Mouse (Mus musculus): ENCODE measurements around the gene Cdc7. TPM values are rescaled to one million over a fixed set of nuclear protein-coding genes. Genes with fewer than 3 reads are reported as not detected.
A peak's percentile ranks its signal among the peaks of the same experiment; 100 is the strongest.

The Cdc7 gene
- polyA plus RNA-seq, 1 experiment from 2014 or later, result 46.9 TPM

GRCm38 (mm10) chr5:107001396-107002090 is 37.4 kb downstream of the Cdc7 start:
- Histone ChIP-seq H3K27me3 (ENCODE audit: control insufficient read depth, insufficient read depth, low read length) (no peaks in the 10 kb centered on the region), H3K9me3 (ENCODE audit: control insufficient read depth, low read length) (no peaks in the 10 kb centered on the region), H3K9ac (replicated peaks; ENCODE audit: low read length) (no peak overlapping the region), H3K27ac (replicated peaks; ENCODE audit: low read depth, low read length) (no peak overlapping the region), H3K4me1 (ENCODE audit: control insufficient read depth, insufficient read depth, low read length) (no peaks in the 10 kb centered on the region), H3K36me3 (ENCODE audit: control insufficient read depth, insufficient read depth, low read length) (no peaks in the 10 kb centered on the region), H3K4me3 (replicated peaks; ENCODE audit: low read depth, low read length) (no peak overlapping the region), H3K4me2 (ENCODE audit: low read length) (no peak overlapping the region)
- DNase-seq, result peak; percentile 58
- 39% methylated on average over 11 of the region's 11 CpGs for WGBS
- ATAC-seq (ENCODE audit: low FRiP score, low TSS enrichment), result no peak

- no peaks in the 10 kb centered on the region for H3K36me3 ChIP-seq (ENCODE audit: control insufficient read depth, insufficient read depth, low read length)
- no peak overlapping the region for H3K4me2 ChIP-seq (ENCODE audit: low read length)
- H3K9ac ChIP-seq (replicated peaks; ENCODE audit: low read length), result no peak overlapping the region
- no peaks in the 10 kb centered on the region for H3K27me3 ChIP-seq (ENCODE audit: control insufficient read depth, insufficient read depth, low read length)
- ATAC-seq (ENCODE audit: low FRiP score, low TSS enrichment), result no peak
- 25% methylated on average over 5 of the region's 5 CpGs for WGBS
- no peak overlapping the region for H3K4me3 ChIP-seq (replicated peaks; ENCODE audit: low read depth, low read length)
- H3K27ac ChIP-seq (replicated peaks; ENCODE audit: low read depth, low read length), result no peak overlapping the region
- H3K4me1 ChIP-seq (ENCODE audit: control insufficient read depth, insufficient read depth, low read length), result no peaks in the 10 kb centered on the region
- H3K9me3 ChIP-seq (ENCODE audit: control insufficient read depth, low read length), result no peaks in the 10 kb centered on the region
- no peak for DNase-seq
These were observed 37.9 kb downstream of the Cdc7 start for GRCm38 (mm10) chr5:107002091-107002416.

GRCm38 (mm10) chr5:107009721-107010120 is 45.6 kb downstream of the Cdc7 start:
- ATAC-seq (ENCODE audit: low FRiP score, low TSS enrichment) (no peak), DNase-seq (no peak)
- H3K4me3 ChIP-seq (replicated peaks; ENCODE audit: low read depth, low read length), result no peak overlapping the region
- no peak overlapping the region for H3K4me2 ChIP-seq (ENCODE audit: low read length)
- H3K27me3 ChIP-seq (ENCODE audit: control insufficient read depth, insufficient read depth, low read length), result no peaks in the 10 kb centered on the region
- H3K4me1 ChIP-seq (ENCODE audit: control insufficient read depth, insufficient read depth, low read length), result no peaks in the 10 kb centered on the region
- H3K36me3 ChIP-seq (ENCODE audit: control insufficient read depth, insufficient read depth, low read length), result no peaks in the 10 kb centered on the region
- WGBS, result 92% methylated on average over 3 of the region's 3 CpGs
- no peak overlapping the region for H3K9ac ChIP-seq (replicated peaks; ENCODE audit: low read length)
- no peaks in the 10 kb centered on the region for H3K9me3 ChIP-seq (ENCODE audit: control insufficient read depth, low read length)
- H3K27ac ChIP-seq (replicated peaks; ENCODE audit: low read depth, low read length), result no peak overlapping the region

- 76% methylated on average over 3 of the region's 3 CpGs for WGBS
- Histone ChIP-seq H3K4me1 (ENCODE audit: control insufficient read depth, insufficient read depth, low read length) (no peaks in the 10 kb centered on the region), H3K9ac (replicated peaks; ENCODE audit: low read length) (no peak overlapping the region), H3K4me2 (ENCODE audit: low read length) (no peak overlapping the region), H3K27ac (replicated peaks; ENCODE audit: low read depth, low read length) (no peak overlapping the region), H3K4me3 (replicated peaks; ENCODE audit: low read depth, low read length) (no peak overlapping the region), H3K27me3 (ENCODE audit: control insufficient read depth, insufficient read depth, low read length) (no peaks in the 10 kb centered on the region), H3K36me3 (ENCODE audit: control insufficient read depth, insufficient read depth, low read length) (no peaks in the 10 kb centered on the region), H3K9me3 (ENCODE audit: control insufficient read depth, low read length) (no peaks in the 10 kb centered on the region)
- no peak for DNase-seq
- ATAC-seq (ENCODE audit: low FRiP score, low TSS enrichment), result no peak
These were observed 46.2 kb downstream of the Cdc7 start for GRCm38 (mm10) chr5:107010300-107010699.

- Histone ChIP-seq H3K27me3 (ENCODE audit: control insufficient read depth, insufficient read depth, low read length) (no peaks in the 10 kb centered on the region), H3K4me1 (ENCODE audit: control insufficient read depth, insufficient read depth, low read length) (no peaks in the 10 kb centered on the region), H3K4me2 (ENCODE audit: low read length) (no peak overlapping the region), H3K9me3 (ENCODE audit: control insufficient read depth, low read length) (no peaks in the 10 kb centered on the region), H3K36me3 (ENCODE audit: control insufficient read depth, insufficient read depth, low read length) (no peaks in the 10 kb centered on the region), H3K4me3 (replicated peaks; ENCODE audit: low read depth, low read length) (no peak overlapping the region), H3K9ac (replicated peaks; ENCODE audit: low read length) (no peak overlapping the region), H3K27ac (replicated peaks; ENCODE audit: low read depth, low read length) (no peak overlapping the region)
- WGBS, result 48% methylated on average over 7 of the region's 7 CpGs
- no peak for DNase-seq
- no peak for ATAC-seq (ENCODE audit: low FRiP score, low TSS enrichment)
These were observed 47.4 kb downstream of the Cdc7 start for GRCm38 (mm10) chr5:107011316-107012029.

GRCm38 (mm10) chr5:107012030-107012715 is 48.1 kb downstream of the Cdc7 start:
- Histone ChIP-seq H3K4me3 (replicated peaks; ENCODE audit: low read depth, low read length) (no peak overlapping the region), H3K27ac (replicated peaks; ENCODE audit: low read depth, low read length) (no peak overlapping the region), H3K4me1 (ENCODE audit: control insufficient read depth, insufficient read depth, low read length) (no peaks in the 10 kb centered on the region), H3K9ac (replicated peaks; ENCODE audit: low read length) (no peak overlapping the region), H3K27me3 (ENCODE audit: control insufficient read depth, insufficient read depth, low read length) (no peaks in the 10 kb centered on the region), H3K4me2 (ENCODE audit: low read length) (no peak overlapping the region), H3K36me3 (ENCODE audit: control insufficient read depth, insufficient read depth, low read length) (no peaks in the 10 kb centered on the region), H3K9me3 (ENCODE audit: control insufficient read depth, low read length) (no peaks in the 10 kb centered on the region)
- no peak for ATAC-seq (ENCODE audit: low FRiP score, low TSS enrichment)
- WGBS, result 47% methylated on average over 11 of the region's 11 CpGs
- DNase-seq, result no peak

- H3K36me3 ChIP-seq (ENCODE audit: control insufficient read depth, insufficient read depth, low read length), result no peaks in the 10 kb centered on the region
These were observed 49.3 kb downstream of the Cdc7 start for GRCm38 (mm10) chr5:107013393-107013792.

GRCm38 (mm10) chr5:107014146-107014545 is 50.0 kb downstream of the Cdc7 start:
- Histone ChIP-seq H3K4me3 (replicated peaks; ENCODE audit: low read depth, low read length) (no peak overlapping the region), H3K9ac (replicated peaks; ENCODE audit: low read length) (no peak overlapping the region), H3K27me3 (ENCODE audit: control insufficient read depth, insufficient read depth, low read length) (no peaks in the 10 kb centered on the region), H3K9me3 (ENCODE audit: control insufficient read depth, low read length) (no peaks in the 10 kb centered on the region), H3K36me3 (ENCODE audit: control insufficient read depth, insufficient read depth, low read length) (no peaks in the 10 kb centered on the region), H3K27ac (replicated peaks; ENCODE audit: low read depth, low read length) (no peak overlapping the region), H3K4me1 (ENCODE audit: control insufficient read depth, insufficient read depth, low read length) (no peaks in the 10 kb centered on the region), H3K4me2 (ENCODE audit: low read length) (no peak overlapping the region)
- DNase-seq (no peak), ATAC-seq (ENCODE audit: low FRiP score, low TSS enrichment) (no peak)
- 87% methylated on average over 7 of the region's 7 CpGs for WGBS

More at GRCm38 (mm10) chr5:107013393-107013792, 49.3 kb downstream of the Cdc7 start:
- ATAC-seq (ENCODE audit: low FRiP score, low TSS enrichment) (no peak), DNase-seq (no peak)
- Histone ChIP-seq H3K9me3 (ENCODE audit: control insufficient read depth, low read length) (no peaks in the 10 kb centered on the region), H3K9ac (replicated peaks; ENCODE audit: low read length) (no peak overlapping the region), H3K27ac (replicated peaks; ENCODE audit: low read depth, low read length) (no peak overlapping the region), H3K4me3 (replicated peaks; ENCODE audit: low read depth, low read length) (no peak overlapping the region), H3K4me2 (ENCODE audit: low read length) (no peak overlapping the region), H3K27me3 (ENCODE audit: control insufficient read depth, insufficient read depth, low read length) (no peaks in the 10 kb centered on the region), H3K4me1 (ENCODE audit: control insufficient read depth, insufficient read depth, low read length) (no peaks in the 10 kb centered on the region)
- 72% methylated on average over 2 of the region's 2 CpGs for WGBS
